Mouse (Mus musculus) left cerebral cortex, postnatal 14 days (tissue): Measurements from ENCODE around the gene Grid2. TPM values are rescaled to one million over a fixed set of nuclear protein-coding genes. Genes with fewer than 3 reads are reported as not detected.

Experiments
- DNase-seq, 2 experiments: peaks; one replicate each; pipeline ENCODE4 v3.0.0; 2021 to 2022; ENCODE audit warnings: low spot score in 2 of 2, mixed read lengths in 1 of 2
- intact Hi-C: fragments of 180-260 bp; cut with DNase I; formaldehyde crosslinking; loops from one replicate; pipeline ENCODE4 v1.15.1; 2025
- total RNA-seq, 2 experiments: library from RNA; stranded (reverse); gene quantifications; 2 replicates each; pipeline ENCODE4 v1.2.3; 2021

Gene Grid2
- total RNA-seq, 2 experiments from 2014 or later, result 23.2 to 23.9 TPM

DNA sequence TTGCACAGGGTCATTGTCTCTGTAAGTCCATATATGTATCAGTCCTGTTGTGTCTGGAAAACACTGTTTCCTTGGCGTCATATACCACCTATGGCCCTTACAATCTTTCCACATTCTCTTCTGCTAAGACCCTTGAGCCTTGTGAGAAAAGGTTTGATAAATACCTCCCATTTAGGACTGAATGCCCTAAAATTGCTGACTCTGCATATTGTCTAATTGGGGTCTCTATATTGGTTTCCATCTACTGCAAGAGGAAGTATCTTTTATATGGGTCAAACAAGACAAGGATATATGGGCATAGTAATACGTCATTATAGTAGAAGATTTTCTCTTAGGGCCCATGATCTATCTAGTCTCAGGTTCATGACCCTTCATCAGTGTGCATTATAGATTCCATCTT lies 1008.5 kb downstream of the Grid2 start:
- intact Hi-C loops, result no loop called here

DNA sequence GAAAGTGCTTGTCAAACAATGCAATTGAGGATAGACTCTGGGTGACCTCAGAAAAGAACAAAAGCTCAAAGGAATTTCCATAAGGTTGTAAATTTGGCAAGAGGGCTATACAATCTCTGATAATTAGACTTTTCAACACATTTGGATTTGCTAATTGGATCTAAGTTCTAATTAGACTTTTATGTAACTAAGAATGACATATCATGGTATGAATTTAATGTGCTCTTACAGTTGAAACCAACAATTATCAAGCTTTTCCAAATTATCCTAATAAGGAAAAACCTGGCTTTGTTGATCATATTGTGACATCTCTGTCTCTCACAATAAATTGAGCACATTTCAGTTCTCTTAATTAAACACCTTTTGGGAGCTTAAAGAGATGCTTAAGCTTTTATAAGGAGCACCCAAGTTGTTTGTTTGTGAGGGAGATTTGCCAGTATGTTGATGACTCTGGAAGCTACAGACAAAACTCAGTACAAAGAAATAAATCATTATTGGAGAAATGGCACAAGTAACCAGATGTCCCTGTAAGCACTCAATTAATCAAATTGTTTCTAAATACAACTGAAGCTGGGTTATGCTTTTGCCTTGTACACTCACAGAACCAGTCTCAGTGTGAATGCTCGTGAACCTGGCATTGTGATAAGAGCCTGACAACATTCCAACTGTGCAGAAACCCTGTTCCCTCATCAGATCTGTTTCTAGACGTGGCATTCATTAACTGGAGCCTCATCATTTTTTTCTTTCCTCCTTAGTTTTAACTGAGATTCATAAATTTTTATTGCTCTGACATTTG lies 1018.8 kb downstream of the Grid2 start:
- intact Hi-C loops, result no loop called here
- DNase-seq, result no peak

More for the DNA sequence above, 1008.5 kb downstream of the Grid2 start:
- no peak for DNase-seq

DNA sequence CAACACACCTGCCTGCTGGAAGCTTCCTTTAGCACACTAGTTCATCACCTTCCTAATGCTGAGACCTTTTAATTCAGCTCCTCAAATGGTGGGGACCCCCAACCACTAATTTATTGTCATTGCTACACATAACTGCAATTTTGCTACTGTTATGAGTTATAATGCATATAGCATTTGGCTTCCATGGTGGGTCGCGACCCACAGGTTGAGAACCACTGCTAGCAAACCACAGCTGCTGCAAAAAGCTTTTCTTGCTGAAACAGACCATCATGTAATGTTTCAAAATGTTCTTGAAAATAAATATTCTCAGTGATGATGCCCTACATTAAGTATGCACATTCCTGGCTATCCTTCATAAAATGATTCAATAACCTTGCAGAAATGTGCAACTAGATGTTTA lies 1024.3 kb downstream of the Grid2 start:
- intact Hi-C loops, result no loop called here
- no peak for DNase-seq

DNA sequence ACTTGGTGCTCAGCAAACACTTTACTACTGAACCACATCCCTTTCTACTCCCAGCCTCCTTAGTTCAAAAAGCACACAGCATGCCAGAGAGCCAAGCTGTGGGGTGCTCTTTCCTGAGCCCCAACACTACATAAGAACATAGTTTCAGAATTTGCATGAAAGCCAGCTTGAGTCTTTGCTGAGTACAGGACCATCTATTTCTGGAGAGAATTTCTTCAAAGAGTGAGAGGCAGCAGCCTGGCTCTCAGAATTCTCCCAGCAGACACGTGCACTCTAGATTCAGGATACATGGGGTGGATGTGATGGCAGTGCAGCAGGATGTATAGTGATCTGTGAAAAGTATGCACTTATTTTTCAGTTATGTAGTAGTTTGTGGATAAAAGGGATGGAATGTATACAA lies 1038.1 kb downstream of the Grid2 start:
- DNase-seq, result peak in 1 of 2 experiments; percentile 23

DNA sequence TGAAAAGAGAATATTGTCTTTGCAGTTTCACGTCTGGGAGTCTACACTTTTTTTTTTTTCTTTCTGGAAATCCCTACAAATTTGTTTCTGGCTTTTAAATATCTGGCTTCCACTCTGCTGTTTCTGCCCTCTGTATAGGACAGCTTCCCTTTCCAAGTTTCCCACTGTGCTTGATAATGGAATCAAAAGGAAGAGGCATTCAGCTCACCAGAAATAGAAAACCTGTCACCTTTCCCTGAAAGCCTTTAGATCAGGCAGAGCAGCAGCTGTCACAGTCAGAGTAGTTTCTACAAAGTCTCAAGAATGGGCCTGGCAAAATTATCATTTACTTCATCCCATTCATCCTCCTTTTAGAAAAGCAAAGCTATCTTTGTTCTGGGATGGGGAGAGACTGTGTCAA lies 1042.0 kb downstream of the Grid2 start:
- no peak for DNase-seq
- intact Hi-C loops, result no loop called here

More for the DNA sequence above, 1038.1 kb downstream of the Grid2 start:
- intact Hi-C loops, result no loop called here

DNA sequence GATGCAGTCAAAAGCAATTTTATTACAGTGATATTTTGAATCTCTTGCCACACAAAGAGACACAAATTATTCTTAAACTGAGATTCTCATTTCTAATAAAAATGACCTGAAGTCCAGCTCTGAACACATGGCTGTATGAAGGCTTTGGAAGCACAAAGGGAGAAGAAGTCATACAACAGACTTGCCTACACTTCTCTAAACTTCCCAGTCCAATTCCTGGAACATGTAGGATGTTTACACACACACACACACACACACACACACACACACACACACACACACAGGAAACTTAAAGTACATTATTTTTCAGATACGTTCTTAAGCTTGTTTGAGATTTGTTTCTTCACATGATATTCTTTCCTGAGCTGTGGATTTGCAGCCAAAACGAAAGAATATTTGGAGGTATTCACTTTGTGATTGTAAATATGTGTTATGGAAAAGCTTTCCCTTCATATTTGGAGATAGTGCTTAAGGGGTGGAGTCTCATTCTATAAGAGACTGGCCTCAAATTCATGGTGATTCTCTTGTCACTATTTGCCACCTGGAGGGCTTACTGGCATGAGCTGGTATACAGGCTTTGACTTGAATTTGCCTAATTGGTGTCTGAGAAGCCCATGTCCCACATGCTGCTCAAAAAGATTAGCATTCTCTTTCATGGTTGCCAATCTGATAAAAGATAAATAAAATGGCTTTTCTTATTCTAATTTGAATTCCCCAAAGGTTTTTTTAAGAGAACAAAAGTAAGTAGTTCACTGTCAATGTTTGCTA lies 1049.2 kb downstream of the Grid2 start:
- intact Hi-C loops, result no loop called here
- DNase-seq, result no peak

DNA sequence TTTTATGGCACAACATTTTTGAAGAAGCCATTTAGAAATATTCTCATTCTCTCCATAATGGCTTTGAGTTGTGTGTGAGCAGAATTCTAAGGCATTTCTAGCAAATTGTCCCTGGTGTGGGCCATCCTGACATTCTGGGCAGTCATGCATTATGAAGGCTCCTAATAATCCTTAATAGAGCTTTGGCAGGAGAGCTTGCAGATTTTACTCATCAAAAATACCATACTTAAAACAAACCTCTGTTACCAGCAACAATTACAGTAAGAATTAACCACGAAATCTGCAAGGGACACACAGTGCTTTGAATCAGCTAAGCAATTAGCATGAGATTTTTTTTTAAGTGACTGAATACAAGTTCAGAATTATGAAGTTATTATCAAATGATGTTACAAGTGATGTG lies 1053.0 kb downstream of the Grid2 start:
- intact Hi-C loops, result no loop called here
- DNase-seq, result no peak

DNA sequence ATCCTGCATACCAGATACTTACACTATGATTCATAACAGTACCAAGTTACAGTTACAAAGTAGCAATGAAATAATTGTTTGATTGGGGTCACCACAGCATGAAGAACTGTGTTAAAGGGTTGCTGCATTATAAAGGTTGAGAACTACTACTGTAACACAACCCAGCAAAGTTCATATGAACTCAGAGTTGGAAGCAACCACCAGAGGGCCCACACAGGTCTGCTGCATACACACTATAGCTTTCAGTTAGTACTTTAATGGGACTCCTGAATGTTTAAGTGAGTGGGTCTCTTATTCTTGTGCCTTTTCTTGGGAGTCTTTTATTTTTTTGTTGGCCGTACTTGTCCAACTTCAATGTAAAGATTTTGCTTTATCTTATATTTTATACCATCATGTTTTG lies 1057.5 kb downstream of the Grid2 start:
- intact Hi-C loops, result no loop called here
- no peak for DNase-seq

DNA sequence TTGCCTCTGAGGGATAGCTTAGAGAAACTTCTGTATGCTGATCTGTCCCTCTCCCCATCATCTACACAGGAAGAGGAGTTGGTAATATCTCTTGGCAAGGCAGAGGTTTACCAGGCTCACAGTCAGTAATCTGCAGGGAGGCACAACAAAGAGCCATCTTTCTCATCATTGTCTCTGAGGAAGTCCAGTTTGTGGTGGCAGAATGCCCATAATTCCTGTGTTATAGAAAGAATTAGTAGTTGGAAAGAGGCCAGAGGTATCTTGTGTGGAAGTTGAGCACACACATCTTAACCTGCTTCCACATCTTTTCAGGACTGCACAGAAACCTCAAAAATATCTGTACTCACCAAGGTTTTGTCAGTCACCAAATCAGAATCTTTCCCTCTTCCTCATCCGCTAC lies 1071.3 kb downstream of the Grid2 start:
- intact Hi-C loops, result no loop called here

DNA sequence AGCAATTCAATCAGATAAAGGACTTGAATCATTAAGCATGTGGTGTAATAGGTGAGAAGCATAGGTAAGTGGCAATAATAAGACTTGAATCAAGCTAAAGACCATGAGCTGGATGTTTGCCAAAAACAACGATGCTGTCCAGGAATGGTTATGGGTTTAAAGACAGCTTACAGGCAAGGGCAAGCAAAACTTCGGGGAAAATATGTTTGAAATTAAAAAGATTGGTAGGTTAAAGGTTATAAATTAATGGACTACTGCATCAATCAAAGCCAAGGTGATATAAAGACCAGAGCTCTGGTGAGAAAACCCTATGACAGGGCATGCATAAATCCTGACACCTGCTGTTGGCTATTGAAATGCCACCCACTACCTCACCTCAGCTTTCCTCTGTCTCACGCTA lies 1072.2 kb downstream of the Grid2 start:
- intact Hi-C loops, result no loop called here
- no peak for DNase-seq

More for the DNA sequence above, 1071.3 kb downstream of the Grid2 start:
- DNase-seq, result no peak

DNA sequence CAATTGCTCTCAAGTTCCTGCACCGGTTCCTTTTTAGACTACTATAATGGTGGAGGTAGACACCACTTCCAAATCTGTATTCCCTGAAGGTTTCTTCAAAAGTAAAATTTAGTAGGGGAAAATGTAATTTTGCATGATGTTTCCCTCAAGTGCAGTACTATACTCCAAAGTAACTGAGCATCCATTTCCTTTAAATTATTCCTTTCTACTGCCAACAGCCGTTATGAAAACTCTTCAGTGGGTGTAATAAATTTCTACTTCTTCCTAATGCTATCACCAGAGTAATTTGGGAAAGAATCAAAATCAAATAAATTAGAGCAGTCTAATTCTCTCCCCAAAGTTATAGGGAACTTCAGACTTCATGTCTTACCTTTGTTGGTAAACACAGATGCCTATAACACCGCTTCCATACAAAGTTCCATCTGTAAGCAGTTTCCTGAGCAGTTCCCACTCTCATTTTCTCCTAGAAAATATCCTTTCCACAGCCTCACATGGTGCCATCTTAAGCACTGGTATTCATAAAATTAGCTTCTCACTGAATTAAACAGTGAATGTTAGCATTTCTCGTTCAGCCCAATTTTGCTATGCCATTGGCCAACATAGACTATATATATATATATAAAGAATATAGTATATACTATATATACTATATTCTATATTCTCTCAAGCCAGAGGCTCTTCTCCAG lies 1142.9 kb downstream of the Grid2 start:
- peak; percentile 6 to 26 for DNase-seq
- intact Hi-C loops, result no loop called here

DNA sequence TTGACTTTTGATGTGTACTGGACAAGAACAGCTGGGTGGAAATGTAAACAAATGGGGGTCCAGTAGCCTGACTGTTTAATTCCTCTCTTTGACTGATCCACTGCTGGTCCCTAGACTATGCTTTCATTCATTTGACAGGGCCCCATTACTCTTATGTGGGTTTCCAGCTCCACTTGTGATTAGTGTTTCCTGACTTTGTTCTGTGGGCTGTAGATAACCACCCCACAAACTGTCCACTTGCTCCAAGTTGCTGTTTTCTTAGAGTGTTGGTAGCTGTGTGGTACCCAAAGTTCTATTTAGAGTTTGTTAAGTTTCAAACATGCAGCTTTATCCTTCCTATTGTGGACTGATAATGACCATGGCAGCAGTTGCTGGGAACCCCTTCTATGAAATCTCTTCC lies 1172.0 kb downstream of the Grid2 start:
- intact Hi-C loops, result no loop called here

DNA sequence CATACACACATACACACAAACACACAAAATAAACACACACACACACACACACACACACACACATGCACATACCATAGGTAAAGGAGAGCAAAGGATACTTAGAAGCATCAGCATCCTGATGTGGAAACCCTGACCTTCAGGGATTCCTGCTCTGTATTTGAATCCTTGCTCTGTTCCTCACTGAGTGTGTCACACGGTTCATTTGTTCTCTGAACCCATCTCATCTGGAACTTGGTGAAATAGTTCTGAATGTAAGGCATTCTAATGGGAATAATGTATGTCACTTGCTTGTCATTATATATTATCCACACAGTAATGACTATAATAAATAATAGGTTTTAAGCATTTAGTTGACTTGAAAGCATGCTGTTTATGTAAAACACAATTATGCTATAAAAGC lies 1173.2 kb downstream of the Grid2 start:
- intact Hi-C loops, result no loop called here
- DNase-seq, result no peak

More for the DNA sequence above, 1172.0 kb downstream of the Grid2 start:
- no peak for DNase-seq

DNA sequence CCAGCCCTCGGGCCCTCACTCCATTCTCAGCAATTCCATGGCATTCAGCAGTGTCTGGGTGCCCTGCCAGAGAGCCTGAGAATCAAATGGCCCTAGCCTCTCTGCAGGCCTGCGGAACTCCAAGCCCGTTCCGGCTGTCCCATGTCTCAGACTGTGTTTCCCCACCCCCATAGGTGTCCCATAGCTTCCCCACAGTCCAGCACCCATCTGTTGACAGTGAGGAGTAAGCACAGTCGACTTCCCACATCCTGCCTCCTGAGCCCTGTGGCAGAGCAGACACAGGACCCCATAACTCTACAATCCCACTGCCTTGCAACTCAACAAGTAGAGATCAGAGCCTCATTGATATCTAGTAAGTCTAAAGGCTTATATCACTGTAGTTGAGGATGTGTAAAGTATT lies 1192.5 kb downstream of the Grid2 start:
- DNase-seq, result no peak
- intact Hi-C loops, result no loop called here

DNA sequence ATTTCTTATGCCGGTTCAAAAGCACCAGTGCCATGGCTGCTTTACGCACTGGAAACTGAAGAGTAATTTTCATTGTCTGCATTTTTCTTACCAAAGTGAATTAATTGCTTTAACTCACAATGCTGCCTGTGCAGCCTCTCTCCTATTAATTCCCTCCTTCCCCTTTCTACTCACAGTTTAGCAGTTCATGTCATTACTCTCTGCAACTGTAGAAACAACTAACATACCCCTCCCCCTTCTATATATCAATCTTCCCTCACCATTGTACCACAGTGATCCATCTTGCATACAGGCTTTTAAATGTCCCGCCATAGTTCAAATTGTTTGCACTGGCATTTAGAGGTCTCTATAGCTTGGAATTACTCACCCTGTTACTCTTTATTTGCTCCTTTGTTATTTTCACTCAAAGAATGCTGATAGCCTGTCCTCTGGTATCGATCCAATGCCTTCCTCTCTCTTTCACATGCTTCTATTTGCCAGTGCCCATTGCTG lies 1193.2 kb downstream of the Grid2 start:
- intact Hi-C loops, result no loop called here
- no peak for DNase-seq

DNA sequence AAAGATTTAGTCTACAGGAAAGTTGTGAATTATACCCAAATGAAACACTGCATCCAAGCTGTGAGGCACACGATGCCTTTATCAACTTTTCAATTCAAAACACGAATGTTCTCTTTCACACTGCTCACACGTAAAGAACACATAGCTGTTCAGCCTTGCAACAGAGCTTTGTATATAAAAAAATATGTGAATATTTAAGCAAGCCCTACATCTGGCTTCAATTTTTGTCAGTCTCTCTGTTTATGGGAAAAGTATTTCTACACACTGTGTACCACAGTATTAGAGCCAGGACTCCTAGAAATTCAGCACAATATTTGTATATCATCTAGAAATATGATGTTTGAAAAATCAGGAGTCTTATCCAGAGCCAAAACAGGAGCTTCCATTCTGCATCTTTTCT lies 1195.1 kb downstream of the Grid2 start:
- no peak for DNase-seq
- intact Hi-C loops, result no loop called here

DNA sequence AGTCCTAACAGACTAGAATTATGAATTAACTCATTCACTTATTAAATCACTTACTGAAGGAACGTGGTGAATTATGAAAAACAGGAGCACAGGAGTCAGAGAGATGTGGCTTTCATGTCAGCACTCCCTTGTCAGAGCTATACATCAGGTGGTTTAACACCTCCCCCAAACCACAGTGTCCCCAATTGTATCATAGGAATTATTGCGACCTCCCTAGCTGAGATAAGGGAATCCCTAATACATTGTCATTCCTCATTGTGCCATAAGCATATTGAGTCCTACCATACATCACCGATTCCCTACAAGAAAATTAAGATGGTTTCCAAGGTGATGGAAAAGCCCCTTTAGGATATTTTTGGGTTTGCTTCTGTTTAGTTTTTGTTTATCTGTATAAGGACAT lies 1224.2 kb downstream of the Grid2 start:
- no peak for DNase-seq
- intact Hi-C loops, result no loop called here

DNA sequence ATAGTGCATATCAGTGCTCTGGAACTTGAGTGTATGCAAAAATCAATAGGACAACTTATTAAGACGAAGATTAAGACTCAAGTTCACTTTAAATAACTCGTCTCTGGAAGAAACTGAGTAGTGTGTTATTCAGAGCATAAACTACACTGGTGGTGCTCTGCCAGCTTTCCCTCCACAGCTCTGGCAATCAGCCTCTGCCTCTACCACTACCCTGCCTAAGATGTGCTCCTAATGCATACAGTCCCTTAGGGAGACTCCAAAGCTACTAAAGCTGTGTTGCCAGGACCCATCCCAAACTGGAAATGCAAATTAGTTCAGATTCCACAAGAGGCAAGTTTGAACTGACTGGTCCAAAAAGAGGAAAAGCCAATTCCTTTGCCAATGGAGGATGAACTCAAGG lies 1224.9 kb downstream of the Grid2 start:
- intact Hi-C loops, result no loop called here
- no peak for DNase-seq

DNA sequence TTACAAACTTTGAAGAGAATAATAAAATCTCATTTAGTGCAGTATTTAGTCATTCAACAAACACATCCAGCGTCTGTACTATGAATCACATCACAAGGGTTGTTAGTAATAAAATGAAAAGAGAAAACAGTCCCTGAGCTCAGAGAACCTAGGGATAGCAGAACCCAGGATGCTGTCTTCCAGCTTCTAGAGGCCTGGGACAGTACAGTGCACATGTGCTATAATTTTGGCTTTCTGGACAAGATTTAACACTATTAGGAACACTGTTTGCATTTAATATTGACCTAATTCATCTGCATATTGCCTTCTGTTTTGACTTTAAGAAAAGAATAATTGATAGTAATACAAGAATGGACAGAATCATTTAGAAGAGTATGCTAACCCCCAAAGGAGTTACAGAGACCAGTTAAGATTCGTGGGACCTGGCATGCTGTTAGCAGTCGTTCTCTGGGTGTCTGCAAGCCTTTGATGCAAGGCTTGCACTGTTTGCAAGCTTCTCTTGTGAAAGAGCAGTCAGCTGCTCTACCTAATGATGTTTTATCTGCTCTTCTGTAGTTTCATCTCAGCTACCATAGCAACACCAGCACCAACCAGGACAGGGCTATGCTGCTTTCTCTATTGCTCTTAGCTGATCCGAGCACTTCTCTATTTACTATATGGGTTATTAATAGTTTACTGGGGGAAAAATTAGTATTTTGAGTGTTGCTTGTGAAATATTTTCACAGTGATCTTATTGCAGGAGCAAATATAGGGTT lies 1234.8 kb downstream of the Grid2 start:
- intact Hi-C loops, result no loop called here
- peak; percentile 3 to 6 for DNase-seq
